Mouse (Mus musculus): Measurements from ENCODE around the gene Pank1.

The Pank1 gene

DNA sequence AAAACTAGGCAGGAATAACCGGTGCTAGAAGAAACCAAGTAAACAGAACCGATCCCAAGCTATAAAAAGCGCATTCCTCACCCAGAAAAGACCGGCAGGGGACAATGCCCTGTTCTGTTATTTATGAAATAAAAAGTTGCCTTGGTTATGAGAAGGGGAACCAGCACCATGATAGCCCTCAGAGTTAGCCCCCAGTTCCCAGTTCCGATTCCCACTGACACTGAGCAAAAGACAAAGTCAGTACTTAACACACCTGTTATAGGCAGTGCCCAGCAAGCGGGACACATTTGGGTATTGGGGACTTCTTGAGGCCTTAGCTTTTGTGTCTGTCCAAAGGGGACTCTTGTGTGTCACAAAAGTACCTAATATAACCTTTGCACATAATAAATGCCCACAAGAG is 369 bp upstream of the Pank1 start:
- DNase-seq (ENCODE audit: low spot score): no peak

DNA sequence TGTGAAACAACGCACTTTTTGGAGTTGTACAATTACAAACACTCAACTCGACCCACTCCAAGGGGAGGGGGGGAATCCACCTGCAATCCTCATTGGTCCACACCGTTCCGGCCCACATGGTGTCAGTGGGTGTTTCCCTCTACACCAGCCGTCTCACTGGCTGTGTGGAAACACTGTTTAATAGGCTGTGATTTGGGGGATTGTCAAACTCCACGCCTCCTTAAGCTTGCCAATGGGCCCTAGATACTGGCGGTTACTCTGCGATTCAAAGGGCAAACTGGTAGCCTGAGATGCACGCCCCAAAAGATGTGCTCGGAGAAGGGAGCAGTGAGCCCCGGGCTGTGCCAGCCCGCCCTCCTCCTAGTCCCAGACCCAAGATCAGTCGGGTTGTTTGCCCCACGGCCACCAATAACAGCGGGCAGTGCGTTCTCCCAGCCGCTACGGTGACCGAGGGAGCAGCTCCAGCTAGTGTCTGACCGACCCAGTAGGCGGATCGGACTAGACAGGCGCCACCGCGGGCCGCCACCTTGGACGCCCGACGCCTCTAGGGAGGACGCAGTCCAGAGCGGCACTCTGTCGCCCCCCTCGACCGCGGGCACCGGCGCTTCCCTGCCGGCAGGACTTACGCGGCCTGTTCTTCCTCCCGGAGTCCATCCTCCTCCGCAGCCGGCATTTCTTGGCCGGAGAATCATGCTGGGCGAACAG is 1.2 kb downstream of the Pank1 start:
- DNase-seq (ENCODE audit: low spot score): peak; percentile 95

DNA sequence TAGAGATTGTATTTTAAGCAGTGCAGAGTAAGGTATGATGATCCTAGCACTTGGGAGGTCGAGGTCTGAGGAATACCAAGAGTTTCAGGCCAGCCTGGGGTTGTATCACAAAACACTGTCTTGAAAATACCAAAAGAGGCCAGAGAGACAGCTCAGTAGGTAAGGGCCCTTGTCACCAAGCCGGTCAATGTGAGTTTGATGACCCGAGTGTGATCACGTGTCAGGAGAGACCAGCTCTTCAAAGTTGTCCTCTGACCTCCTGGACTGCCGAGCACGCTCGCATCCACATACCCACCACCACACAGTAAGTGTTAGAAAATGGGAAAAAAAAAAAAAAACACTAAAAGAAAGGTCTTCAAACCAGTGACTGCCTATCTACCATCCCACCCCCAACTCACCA is 2.6 kb downstream of the Pank1 start:
- DNase-seq (ENCODE audit: low spot score): no peak

DNA sequence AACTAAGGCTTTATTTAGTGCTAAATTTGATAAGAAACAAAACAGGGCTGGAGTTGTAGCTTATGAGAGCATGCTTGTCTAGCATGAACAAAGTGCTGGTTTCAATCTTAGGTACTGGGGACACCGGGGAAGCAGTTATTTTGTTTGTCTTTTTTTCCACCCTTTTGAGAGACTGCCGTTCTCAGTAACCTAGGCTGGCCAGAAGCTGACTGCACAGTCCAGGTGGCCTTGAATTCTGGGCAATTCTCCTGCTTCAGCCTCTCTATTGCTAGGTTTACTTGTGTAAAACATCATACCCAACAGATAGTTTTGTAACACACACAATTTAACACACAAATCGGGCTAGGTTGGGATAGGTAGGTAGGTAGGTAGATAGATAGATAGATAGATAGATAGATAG is 9.9 kb downstream of the Pank1 start:
- no peak for DNase-seq (ENCODE audit: low spot score)

DNA sequence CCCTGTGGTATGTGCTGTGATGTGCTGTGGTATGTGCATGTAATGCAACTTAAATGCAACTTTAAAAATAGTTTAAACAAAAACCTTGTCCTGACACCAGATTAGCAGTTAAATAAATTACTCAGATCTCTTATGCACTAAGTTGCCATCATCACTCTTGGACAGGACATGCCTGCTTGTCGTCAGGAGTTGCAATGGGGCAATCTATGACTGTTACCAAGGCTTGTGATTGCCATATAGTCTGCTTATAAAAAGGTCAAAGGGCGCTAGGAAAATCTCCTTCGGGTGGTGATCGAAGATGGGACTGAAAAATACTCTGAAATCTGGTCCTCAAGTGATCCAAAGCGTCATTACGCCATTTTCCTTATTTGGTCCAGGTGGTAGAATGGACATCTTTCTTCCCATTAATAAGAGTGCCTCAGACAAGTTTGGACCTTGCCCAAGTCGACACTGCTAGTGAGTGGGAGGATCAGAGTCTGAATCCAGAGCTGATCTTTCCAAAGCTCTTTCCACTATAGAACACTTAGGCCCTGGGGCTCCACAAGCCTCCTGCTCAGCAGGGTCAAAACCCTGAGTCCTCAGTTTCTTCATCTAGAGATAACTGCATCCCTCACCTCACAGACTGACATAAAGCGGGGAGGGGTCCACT is 11.0 kb downstream of the Pank1 start:
- no peak for DNase-seq (ENCODE audit: low spot score)

DNA sequence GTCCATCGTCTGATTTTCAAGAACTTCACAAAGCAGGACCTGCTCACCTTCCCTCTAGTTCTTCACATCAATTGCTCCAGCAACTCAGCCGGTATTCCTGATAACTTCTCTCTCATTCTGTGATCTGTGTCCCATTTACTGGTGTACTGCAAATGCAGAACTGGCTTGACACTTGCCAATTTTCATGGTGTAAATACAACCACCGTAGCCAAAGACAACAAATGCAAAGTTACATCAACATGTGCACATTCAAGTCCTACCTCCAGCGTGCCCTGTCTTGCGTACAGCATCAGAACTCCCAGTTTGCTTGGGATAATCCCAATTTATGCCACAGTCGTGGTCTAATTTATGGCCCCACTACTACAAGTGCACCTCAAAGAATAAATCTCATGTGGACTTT is 15.5 kb downstream of the Pank1 start:
- no peak for DNase-seq (ENCODE audit: low spot score)

DNA sequence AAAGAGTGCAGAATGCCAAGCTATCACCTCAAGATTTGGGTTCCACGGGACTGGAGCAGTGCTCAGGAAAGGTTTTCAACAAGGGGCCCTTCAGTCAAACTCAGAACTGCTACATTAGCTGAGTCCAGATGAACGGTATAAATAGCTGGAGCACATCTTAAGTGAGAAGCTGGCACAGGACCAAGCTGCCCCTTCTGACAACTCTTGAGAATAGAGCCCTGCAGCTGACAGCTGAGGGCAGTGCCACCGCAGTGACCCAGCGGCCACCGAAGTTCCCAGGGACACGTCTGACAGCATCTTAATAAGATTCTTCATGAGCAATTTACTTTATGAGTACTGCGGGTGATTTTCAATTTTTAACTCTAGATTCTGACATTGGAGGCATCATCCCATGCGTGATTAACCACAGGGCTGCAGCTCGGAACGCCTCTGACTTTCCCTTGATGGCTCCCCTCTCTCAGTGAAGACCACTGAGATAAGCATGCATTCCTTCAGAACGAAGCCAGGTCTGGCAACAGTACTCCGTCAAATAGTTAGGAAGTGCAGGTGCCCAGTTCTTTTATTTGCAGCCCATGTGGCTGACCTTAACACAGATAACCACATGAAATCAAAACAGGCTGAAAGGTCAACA is 23.1 kb downstream of the Pank1 start:
- DNase-seq (ENCODE audit: low spot score): peak; percentile 29

DNA sequence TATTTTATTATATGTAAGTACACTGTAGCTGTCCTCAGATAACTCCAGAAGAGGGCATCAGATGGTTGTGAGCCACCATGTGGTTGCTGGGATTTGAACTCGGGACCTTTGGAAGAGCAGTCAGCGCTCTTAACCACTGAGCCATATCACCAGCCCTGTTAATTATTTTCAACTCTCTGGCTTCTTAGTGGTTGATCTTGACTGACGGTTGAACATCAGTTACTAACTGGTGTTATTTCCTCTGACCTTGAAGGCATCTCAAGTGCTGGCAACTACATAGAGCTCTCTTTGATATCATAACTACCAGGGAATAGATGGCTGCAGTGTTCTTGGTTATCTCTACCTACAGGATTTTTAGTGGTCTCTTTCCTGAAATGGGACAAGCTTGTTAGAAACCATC is 28.1 kb downstream of the Pank1 start:
- no peak for DNase-seq (ENCODE audit: low spot score)

DNA sequence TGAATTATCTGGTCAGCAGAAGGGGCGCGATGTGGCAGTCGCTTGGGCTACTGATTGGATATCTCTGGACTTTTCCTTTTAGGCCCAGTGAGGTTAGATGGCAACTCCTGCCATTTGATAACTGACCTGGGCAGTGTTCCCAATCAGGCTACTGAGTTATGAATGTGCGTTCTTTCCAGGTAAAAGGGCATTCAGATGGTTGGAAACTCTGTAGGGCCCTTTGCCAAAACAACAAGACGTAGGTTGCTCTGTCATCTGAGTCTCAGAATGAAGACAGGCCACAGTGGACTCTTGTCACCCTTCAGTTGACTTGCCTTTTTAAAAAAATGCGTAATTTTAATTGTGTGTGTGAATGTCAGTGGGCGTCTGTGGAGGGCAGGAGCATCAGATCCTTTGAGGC is 29.8 kb downstream of the Pank1 start:
- DNase-seq (ENCODE audit: low spot score): no peak

DNA sequence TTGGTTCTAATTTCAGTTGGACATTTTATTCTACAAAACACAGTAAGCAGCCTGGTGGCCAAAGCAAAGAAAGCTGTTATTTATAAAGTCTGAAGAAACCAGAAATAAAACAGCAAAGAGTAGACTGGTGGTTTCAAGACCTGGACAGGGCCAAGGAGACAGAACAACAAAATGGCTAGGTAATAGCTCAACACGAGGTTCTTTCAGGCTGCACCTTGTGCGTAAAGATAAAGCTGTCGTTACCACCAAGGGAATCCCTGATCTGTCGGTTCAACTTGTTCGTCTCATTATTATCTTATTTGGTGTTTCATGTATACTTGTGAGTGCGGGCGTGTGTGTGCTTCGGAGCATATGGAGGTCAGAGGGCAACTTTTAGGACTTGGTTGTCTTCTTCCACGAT is 31.1 kb downstream of the Pank1 start:
- DNase-seq (ENCODE audit: low spot score): no peak

DNA sequence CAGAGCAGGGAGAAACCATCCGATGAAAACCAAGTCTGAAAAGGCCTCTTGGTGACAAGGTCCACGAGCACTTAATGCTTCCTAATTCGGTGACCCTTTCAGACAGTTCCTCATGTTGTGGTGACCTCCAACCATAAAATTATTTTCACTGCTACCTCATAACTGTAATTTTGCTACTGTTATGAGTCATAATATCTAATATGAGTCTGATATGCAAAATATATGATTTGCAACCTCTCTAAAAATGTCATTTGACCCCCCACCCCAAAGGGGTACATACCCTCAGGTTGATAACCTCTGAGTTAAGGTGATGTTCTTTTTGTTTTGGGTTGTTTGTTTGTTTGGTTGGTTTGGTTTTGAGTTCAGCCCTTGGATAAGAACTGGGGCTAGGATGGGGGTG is 32.2 kb downstream of the Pank1 start:
- no peak for DNase-seq (ENCODE audit: low spot score)

DNA sequence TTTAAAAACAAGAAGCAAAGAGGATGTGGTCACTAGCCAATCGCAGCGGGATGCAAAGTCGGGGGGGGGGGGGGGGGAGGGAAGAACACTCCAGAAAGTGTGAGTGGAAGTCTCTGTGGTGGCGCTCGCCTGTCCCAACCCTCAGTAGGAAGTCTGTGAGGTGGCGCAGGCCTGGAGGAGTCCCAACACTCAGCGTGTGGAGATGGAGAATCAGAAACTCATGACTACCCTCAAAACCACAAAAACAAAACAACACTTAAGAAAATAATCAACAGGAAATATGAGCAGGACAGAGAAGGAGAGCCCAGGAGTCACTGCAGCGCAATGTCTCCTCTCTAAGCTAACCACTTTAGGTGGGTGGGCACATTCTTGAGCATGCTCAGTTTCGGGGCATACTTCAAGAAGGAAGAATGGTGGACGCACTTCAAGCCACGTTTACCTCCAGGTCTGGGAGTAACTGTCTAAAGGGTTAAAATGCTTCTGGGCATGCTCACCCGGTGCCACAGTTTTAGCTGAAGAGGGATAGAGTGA is 32.7 kb downstream of the Pank1 start:
- no peak for DNase-seq (ENCODE audit: low spot score)

DNA sequence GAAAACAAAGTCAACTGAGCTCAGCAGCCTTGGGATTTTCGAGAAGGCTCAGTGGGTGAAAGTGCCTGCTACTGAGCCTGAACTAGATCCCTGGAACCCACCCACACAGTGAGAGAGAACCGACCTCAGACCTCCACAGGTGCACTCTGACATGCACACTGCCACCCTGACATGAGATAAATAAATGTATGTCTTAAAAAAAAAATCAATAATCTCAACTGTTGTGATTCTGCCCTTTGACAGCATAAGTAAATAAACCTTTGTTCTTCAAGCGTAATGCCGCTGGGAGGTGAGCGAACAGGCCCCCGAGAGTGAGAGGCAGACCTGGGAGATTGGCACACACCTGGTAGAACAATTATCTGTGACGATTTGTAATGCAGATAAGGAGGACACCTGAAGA is 33.2 kb downstream of the Pank1 start:
- DNase-seq (ENCODE audit: low spot score): no peak

DNA sequence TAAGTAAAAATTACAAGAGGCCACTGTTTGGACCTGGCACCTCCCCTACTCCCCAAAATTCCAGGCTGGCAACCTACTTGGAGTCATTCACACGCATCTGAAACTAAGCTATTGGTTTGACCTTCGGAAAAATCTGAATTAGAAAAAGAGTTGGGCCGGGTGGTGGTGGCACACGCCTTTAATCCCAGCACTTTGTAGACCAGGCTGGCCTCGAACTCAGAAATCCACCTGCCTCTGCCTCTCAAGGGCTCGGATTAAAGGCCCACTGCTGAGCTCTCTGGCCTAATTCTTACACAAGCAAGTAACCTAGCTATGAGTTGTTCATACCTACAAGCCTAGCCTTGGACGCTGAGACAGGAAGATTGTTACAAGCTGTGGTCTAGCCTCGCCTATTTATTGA is 33.9 kb downstream of the Pank1 start:
- DNase-seq (ENCODE audit: low spot score): no peak

DNA sequence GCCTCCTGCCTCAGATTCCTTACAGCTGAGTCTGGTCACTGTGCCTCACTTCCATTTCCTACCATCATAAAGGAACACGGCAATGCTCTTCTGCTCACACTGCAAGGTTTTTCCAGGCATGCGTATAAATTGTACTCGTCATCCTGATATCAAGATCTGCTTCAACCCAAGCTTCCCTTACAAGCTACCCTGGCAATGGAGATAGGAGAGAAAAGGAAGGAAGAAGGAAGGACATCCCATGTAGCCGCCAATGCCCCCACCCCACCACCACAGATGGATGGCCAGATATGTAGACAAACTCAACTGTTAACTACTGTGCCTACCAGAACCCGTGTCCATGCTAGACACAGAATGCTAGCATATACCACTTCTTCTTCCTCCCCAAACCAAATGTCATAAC is 34.5 kb downstream of the Pank1 start:
- no peak for DNase-seq (ENCODE audit: low spot score)

DNA sequence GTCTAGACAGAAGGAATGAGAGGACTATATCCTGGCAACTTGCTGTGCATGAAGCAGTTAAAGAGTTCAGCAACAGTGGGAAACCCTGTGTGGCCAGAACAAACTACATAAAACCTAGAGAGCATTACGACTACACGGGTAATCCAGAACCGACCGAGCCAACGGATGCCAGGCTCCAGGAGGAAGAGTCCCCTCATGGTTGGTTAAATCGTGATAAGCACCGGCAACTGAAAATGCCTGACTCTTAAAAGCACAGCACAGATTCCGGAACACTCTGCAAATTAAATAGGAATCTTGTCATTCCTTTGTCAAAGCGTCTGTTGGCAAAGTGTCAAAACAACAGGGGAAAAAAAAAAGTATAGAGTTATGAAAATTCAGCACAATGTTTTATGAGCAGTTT is 35.2 kb downstream of the Pank1 start:
- DNase-seq (ENCODE audit: low spot score): no peak

DNA sequence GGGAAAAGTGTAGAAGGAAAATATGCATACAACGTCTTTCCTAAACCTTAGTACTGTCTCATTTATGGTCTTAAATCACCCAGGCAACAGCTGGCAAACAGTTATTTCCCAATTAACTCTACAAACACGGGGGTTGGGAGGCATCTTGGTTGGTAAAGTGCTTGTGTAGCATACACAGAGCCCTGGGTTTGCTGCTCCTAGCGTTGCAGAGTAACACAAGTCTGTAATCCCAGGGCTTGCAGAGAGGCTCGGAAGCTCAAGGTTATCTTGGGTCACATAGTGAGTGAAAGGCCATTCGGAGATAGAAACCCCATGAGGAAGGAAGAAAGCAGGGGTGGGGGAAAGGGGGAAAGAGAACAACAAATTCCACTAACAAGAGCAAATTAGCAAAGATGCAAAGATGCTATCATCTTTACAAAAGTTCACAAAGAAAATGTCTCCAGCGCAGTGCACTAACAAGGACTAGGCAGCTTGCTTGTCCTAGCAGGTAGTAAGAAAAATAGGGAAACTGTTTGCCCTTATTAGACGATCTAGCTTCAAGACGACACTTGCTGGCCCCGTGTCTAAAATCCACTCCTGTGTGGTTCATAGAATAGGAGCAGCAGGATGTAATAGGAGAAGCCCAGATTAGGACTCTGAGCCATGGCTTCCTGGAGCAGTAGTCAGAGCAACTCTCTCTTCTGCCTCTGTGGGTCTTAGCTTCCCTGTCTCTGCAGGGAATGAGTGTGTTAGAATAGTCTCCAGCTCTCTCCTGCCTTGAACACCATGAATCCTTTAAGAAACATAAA is 37.3 kb downstream of the Pank1 start:
- no peak for DNase-seq (ENCODE audit: low spot score)

DNA sequence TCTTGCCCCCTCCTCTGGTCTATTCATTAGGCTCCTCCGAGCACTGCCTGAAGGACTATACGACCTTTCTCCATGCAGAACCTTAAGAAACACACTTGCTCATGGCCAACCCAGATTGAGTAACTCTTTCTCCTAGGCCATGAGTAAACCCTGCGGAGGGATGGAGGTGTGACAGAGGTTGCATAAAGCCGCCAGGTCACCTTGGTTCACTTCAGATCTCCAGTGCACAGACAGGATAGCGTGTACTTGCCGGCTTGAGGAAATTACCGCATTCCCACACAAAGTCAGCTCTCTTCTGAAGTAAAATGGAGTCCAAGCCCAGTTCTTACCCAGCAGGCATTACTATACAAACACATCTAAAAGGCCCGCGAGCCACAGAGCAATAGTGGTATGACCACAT is 40.6 kb downstream of the Pank1 start:
- no peak for DNase-seq (ENCODE audit: low spot score)

DNA sequence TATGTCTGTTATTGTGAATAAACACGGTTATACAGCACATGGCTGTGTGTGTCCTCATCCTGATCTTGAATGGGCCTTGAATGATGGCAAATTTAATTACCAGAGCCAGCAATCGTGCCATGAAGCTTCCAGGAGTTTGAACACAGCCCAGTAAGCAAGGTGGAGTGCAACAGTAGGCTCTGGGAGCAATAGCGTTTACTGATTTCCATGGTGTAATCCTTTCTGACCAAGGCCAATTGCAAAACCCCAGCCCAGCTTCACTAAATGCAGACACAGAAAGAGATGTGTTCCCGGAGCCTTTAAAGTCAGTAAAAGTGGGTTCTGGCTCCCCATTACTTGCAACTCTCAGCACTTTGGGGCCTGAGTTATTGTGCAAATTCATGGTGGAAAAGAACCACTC is 47.6 kb downstream of the Pank1 start:
- DNase-seq (ENCODE audit: low spot score): no peak

DNA sequence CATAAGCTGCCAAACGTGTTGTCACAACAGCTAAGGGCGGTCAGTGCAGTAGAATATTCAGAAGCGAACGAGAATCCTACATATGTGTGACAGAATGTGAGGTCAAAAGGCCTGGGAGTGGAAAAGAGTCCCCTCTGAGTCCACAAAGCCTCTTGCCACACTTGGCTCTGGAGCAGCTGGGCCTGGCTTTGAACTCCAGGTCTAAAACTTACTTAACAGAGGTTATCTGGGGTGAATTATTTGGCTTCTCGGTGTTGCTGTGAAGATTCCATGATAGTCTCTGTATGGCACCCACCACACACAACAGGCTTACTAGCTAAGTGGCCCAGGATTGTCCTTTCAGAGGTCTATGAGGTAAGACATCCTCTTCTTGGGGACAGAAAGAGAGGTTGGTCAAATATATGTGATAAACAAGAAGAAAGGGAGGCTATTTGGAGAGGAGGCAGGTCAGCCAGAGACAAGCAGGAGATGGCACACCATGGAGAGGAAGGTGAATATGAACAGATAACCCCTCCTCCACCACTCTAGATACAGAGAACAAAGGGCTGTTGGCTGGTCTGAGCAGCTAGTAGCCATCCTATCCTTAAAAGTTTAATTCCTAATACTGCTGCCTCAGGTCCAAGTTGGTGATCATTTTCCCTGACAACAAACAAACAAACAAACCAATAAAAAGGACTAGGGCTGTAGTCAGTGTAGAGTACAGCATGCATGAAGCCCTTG is 51.2 kb downstream of the Pank1 start:
- DNase-seq (ENCODE audit: low spot score): no peak

DNA sequence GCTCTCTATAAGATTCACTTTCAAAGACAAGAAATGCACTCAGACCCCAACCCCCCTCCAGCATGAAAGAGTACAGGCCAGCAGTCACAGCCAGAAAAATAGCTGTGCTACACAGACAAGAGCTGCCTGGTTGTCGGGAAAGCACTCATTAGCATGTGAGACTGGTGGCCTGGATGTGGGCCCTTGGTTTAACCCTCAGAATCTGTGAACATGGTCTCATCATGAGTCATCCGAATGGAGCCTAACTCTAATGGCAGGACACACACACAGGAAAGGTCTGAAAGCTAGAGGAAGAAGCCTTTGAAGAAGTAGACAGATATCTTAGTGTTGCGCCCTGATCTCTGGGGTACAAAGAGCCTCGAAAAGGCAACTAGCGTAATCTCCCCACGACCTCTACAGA is 51.8 kb downstream of the Pank1 start:
- no peak for DNase-seq (ENCODE audit: low spot score)

All from lung, postnatal 25 days (tissue).